Mouse (Mus musculus) forebrain, embryonic 14.5 days (tissue): Measurements from ENCODE around the gene Gm49318. TPM values are rescaled to one million over a fixed set of nuclear protein-coding genes. Genes with fewer than 3 reads are reported as not detected.

Experiments
- ATAC-seq: fragments of 200-750 bp; cut with Nextera tagmentation; 2 replicates; pipeline ENCODE4 v1.8.0; 2017; ENCODE audit warnings: mild to moderate bottlenecking, moderate library complexity
- DNase-seq: peaks from one replicate; pipeline ENCODE4 v3.0.0-alpha.2; 2015; ENCODE audit warnings: low spot score
- H3K27ac ChIP-seq: fragments of 300-500 bp; sonication (generic); 2 replicates; pipeline ENCODE4 v1.5.1; 2014; ENCODE audit warnings: low read depth, mild to moderate bottlenecking, control low read depth, low read length, moderate library complexity
- H3K27me3 ChIP-seq: fragments of 300-500 bp; sonication (generic); replicated peaks from 2 replicates; pipeline ENCODE4 v1.6.1; 2014; ENCODE audit warnings: low read length, control low read depth, mixed read lengths; ENCODE audit not compliant: control insufficient read depth, insufficient read depth
- H3K36me3 ChIP-seq: fragments of 300-500 bp; sonication (generic); 2 replicates; pipeline ENCODE4 v1.6.1; 2014; ENCODE audit warnings: low read length, control low read depth; ENCODE audit not compliant: control insufficient read depth, insufficient read depth
- H3K4me1 ChIP-seq: fragments of 300-500 bp; sonication (generic); 2 replicates; pipeline ENCODE4 v1.6.1; 2014; ENCODE audit warnings: antibody characterized with exemption, low read length, control low read depth; ENCODE audit not compliant: control insufficient read depth, insufficient read depth
- H3K4me2 ChIP-seq: fragments of 300-500 bp; sonication (generic); 2 replicates; pipeline ENCODE4 v1.6.1; 2014; ENCODE audit warnings: mild to moderate bottlenecking, control low read depth, low read length
- H3K4me3 ChIP-seq: fragments of 300-500 bp; sonication (generic); 2 replicates; pipeline ENCODE4 v1.5.1; 2014; ENCODE audit warnings: low read depth, low read length, control low read depth
- H3K9ac ChIP-seq: fragments of 300-500 bp; sonication (generic); 2 replicates; pipeline ENCODE4 v1.6.1; 2014; ENCODE audit warnings: mild to moderate bottlenecking, low read length, control low read depth, moderate library complexity
- H3K9me3 ChIP-seq: fragments of 300-500 bp; sonication (generic); replicated peaks from 2 replicates; pipeline ENCODE4 v1.6.1; 2016; ENCODE audit warnings: low read length, control low read depth, mixed read lengths; ENCODE audit not compliant: control insufficient read depth
- WGBS: fragments of 180-500 bp; shearing (Covaris S2); extraction: QIAGEN DNeasy Blood & Tissue Kit; methylation state at CpG from one replicate; pipeline ENCODE4 v1.1.7; 2014; 5-methylcytosine and 5-hydroxymethylcytosine counted together
- polyA plus RNA-seq: library from polyadenylated mRNA; unstranded; fragments of >200 nt; fragmentation: Nextera tagmentation; extraction: Ambion mirVana; gene quantifications from 2 replicates; pipeline ENCODE4 v1.2.1, GENCODE M21; 2014

The Gm49318 gene
- polyA plus RNA-seq, 1 experiment from 2014 or later, result not detected

DNA sequence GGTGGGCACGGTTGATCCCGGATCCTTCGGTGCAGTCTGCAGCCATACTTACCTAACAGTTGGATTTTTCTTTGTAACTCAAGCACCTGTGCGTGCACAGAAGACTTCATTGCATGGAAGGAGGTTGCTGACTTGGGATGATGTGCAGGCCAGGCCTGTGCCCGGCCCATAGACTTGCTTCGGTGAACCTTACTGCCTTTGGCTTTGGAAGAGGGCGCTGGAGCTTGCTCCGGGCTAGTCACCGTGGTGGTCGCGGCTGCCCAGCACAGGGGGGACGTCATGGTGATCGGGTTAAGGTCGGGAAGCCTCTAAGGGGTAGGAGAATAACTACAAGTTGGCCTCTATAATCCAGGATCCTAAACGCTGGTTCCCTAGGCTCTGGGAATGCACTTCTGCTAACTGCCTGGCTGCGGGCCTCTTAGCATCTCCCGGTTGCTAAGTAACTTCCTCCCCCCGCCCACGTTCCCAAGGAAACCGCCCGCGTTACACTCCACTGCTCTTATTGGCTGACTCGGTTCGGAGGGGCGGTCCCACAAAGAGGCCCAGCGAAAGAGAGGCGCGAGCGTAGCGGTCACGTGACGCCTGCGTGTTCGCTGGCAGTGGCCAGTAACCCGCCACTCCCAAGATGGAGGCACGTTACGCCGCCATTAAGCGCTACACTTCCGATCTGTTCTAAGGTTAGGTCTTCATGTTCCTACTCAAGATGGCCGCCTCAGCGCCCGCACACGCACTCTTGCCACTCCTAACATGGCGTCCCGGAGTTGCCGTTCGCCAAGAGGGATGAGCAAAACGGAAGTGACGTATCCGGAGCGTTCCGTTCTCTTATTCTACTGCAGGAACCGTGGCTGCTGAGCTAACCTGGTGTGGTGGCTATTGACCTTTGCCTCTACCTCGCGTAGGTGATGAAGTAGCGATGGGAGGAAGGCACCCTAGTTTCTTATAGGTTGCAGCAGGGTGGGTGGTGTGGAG is 68.6 kb downstream of the Gm49318 start, which contains the start of the genes Ccdc151 and Prkcsh:
Ccdc151 (minus strand) TSS at position 441 of the 969 bp plus-strand sequence.
Prkcsh (plus strand) TSS at position 613 of the 969 bp plus-strand sequence.
- peak within 1 kb of the TSS; percentile 66 for H3K9ac ChIP-seq
- peak within 1 kb of the TSS; percentile 65 for H3K4me2 ChIP-seq
- H3K4me3 ChIP-seq, result peak within 1 kb of the TSS; percentile 59
- H3K27me3 ChIP-seq, result no peaks in the 10 kb centered on the region
- peak; percentile 99 for ATAC-seq
- H3K27ac ChIP-seq, result peak within 1 kb of the TSS; percentile 34; the same call in 1 of the 2 replicates
- H3K4me1 ChIP-seq, result peaks cover 10% of the 10 kb centered on the region
- H3K36me3 ChIP-seq, result peaks cover 34% of the 10 kb centered on the region
- peak; percentile 100 for DNase-seq
- WGBS, result 5% methylated on average over 57 of the region's 57 CpGs
- H3K9me3 ChIP-seq, result no peaks in the 10 kb centered on the region

DNA sequence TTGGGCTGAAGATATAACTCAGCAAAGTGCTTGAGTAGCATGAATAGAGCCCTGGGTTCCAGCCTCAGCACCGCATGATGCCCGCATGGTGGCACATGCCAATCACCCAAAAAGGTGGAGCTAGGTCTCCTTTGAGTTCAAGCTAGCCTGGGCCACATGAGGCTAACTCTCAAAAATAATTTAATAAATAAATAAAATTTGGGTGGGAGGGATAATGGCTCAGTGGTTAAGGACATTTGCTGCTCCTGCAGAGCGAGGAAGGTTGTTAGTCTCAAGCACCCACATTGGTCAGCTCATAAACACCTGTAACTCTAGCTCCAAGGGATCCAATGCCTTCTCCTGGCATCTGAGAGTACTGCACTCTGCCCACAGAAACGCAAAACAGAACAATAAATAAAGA is 69.4 kb downstream of the Gm49318 start:
- Histone ChIP-seq H3K4me1 (peaks cover 10% of the 10 kb centered on the region), H3K4me2 (peak overlapping the region; percentile 53; the same call in 1 of the 2 replicates), H3K9ac (no peak overlapping the region), H3K27ac (no peak overlapping the region), H3K36me3 (peaks cover 26% of the 10 kb centered on the region), H3K4me3 (no peak overlapping the region), H3K9me3 (no peaks in the 10 kb centered on the region), H3K27me3 (no peaks in the 10 kb centered on the region)
- no peak for DNase-seq
- WGBS, result 80% methylated on average over 4 of the region's 4 CpGs
- no peak for ATAC-seq

DNA sequence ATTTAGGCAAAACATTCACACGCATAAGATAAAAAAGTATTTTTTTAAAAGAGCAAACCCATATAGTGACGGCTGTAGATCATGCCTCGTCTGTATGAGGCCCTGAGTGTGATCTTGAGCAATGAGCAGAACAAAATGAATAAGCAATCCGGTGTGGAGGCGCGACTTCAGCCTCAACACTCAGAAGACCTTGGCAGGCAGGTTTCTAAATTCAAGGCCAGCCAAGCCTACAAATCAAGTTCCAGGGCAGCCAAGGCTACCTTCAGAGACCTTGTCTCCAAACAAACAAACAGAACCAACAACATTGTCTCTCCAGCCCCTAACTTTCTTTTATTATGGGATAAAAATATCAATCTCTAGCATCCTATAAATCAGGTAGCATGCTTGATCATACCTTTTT is 70.8 kb downstream of the Gm49318 start:
- DNase-seq (no peak), ATAC-seq (no peak)
- H3K27ac ChIP-seq, result no peak overlapping the region
- no peaks in the 10 kb centered on the region for H3K9me3 ChIP-seq
- no peak overlapping the region for H3K4me2 ChIP-seq
- H3K9ac ChIP-seq, result no peak overlapping the region
- no peaks in the 10 kb centered on the region for H3K27me3 ChIP-seq
- H3K4me1 ChIP-seq, result peaks cover 10% of the 10 kb centered on the region
- H3K4me3 ChIP-seq, result no peak overlapping the region
- WGBS, result 88% methylated on average over 6 of the region's 6 CpGs
- peaks cover 13% of the 10 kb centered on the region for H3K36me3 ChIP-seq

DNA sequence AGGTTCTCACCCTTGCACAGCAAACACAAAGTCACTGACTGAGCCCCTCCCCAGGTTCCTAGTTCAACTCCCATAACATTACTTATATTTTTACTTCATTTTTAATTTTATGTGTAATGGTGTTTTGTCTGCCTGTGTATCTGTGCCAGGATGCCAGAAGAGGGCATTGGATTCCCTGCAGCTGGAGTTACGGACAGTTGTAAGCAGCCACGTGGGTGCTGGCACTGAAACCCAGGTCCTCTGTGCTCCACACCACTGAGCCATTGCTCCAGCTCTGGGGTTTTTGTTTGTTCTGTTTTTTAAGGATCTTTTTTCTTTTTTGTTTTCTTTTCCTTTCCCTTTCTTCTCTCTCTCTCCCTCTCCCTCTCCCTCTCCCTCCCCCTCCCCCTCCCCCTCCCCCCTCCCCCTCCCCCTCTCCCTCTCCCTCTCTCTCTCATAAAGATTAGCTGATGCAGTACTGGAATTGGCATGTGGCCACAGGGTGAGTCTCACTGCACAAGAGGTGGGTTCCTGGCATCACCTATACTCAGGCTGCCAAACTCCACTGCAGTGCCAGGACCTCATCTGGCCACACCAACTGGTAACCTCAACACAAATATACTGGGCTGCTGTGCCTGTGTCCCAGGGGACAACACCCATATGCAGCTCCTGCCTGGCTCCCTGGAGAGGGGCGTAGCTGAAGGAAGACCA is 74.7 kb downstream of the Gm49318 start:
- no peak for ATAC-seq
- H3K27me3 ChIP-seq, result peaks cover 5% of the 10 kb centered on the region; the same call in 1 of the 2 replicates

DNA sequence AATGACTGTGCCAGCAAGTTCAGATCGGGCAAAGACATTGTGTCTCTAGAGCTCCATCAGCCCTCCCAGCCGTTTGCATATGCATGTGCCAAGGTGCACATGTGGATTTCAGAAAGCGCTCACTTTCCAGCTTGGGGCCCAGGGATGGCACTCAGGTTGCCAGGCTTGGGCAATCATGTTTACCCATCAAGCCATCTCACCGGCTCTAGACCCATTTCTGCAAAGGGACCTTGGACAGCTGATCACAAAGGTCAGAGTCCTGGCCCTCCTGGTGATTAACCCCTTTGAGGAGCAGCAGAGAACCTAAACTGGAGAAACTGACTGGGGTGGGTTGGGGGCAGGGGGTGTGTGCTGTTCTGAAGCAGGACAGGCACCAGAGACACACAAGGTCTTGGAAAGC is 78.8 kb downstream of the Gm49318 start:
- Histone ChIP-seq H3K9ac (no peak overlapping the region), H3K27ac (no peak overlapping the region), H3K4me2 (no peak overlapping the region), H3K4me3 (no peak overlapping the region), H3K9me3 (no peaks in the 10 kb centered on the region), H3K36me3 (no peaks in the 10 kb centered on the region), H3K4me1 (peaks cover 11% of the 10 kb centered on the region), H3K27me3 (peaks cover 45% of the 10 kb centered on the region)
- no peak for DNase-seq
- ATAC-seq, result no peak
- 84% methylated on average over 4 of the region's 4 CpGs for WGBS

More for the DNA sequence above, 74.7 kb downstream of the Gm49318 start:
- Histone ChIP-seq H3K4me3 (no peak overlapping the region), H3K9ac (no peak overlapping the region), H3K9me3 (no peaks in the 10 kb centered on the region), H3K36me3 (no peaks in the 10 kb centered on the region), H3K4me2 (no peak overlapping the region), H3K27ac (no peak overlapping the region), H3K4me1 (no peaks in the 10 kb centered on the region)
- 81% methylated on average over 3 of the region's 3 CpGs for WGBS
- no peak for DNase-seq

DNA sequence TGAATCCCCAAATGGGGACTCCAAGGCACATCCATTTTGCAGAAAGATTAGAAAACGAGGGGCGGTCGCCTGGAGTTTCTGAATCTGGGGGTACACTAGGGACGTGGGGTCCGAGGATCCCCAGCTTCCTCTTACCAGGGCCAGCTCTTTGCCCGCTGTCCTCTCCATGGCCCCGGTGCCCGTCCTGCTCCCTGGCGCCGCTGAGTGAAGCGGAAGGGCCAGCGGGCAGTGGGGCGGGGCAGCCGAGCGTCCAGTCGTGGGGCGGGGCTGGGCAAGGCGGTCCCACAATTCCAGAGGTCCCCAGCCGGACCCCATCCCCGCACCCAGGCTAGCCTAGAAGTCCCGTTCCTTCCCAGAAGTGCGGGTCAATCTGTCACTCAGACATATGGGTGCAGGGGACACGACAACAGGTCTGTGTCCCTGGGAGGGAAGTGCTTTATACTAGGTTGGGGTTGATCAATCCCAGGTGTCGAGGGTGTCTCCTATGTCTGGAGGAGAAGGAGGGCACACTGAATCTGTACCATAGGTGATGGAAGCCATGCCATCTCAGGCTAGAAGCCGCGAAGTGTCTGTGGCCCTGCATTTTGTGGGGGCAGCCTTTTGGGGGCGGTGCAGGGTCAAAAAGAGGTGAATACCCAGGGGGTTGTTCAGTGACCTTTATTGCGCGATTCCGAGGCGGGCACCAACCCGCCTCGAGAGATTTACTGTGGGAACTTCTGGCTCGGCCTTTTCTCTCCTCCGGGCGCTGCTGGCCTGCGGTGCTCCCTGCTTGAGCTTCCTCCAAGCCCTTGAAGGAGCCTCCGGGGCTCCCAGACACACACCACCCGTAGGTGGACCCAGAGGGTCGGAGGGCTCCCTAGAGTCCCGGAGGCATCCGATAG is 81.6 kb downstream of the Gm49318 start, which contains the start of gene Rgl3:
Rgl3 (minus strand) TSS at position 217 of the 881 bp plus-strand sequence.
- no peak for DNase-seq
- WGBS, result under 1% methylated on average over 42 of the region's 42 CpGs

DNA sequence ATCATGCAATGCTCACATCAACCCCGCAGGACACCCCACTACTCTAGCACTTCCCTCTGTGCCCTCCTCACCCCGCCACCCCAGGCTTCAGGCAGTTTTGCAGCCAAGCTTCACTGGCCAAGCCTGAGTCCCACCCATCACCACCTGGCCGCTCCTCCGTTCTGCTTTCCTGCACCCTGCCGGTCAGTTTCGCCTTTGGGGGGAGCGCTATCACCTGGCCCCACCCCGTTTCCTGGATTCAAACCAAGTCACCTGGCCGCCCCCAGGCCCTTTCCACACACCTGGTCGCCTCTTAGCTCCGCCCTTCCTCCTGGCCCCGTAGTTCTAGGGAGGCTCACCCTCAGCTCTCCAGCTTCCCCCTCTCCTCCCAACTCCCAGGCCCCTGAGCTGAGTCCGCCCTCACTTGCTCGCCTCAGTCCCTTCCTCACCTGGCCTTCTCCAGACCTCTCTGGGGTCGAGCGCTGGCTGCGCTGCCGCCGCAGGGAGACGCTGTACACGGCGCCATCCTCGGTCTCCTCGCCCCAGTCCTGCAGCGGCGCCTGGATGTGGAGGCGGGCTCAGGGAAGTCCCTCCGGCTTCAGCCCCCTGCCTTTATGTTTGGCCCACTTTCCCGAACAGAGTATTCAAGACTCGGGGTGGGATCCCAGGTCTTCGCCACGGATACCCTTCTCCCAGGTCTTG is 82.5 kb downstream of the Gm49318 start:
- ATAC-seq, result peak; percentile 37; the same call in 1 of the 2 replicates

More for the DNA sequence above, 81.6 kb downstream of the Gm49318 start, which contains the start of gene Rgl3:
- Histone ChIP-seq H3K4me1 (peaks cover 11% of the 10 kb centered on the region), H3K9me3 (no peaks in the 10 kb centered on the region), H3K4me3 (peak within 1 kb of the TSS; percentile 24), H3K9ac (peak within 1 kb of the TSS; percentile 46), H3K4me2 (peak within 1 kb of the TSS; percentile 47), H3K27ac (no peak within 1 kb of the TSS), H3K27me3 (peaks cover 53% of the 10 kb centered on the region), H3K36me3 (no peaks in the 10 kb centered on the region)
- 0 out of 2 replicates have a peak, but pooled peaks have one; percentile 14 for ATAC-seq

More for the DNA sequence above, 82.5 kb downstream of the Gm49318 start:
- under 1% methylated on average over 32 of the region's 32 CpGs for WGBS
- Histone ChIP-seq H3K4me2 (peak overlapping the region; percentile 47), H3K27ac (no peak overlapping the region), H3K4me3 (peak overlapping the region; percentile 24), H3K4me1 (peaks cover 11% of the 10 kb centered on the region), H3K36me3 (no peaks in the 10 kb centered on the region), H3K9me3 (no peaks in the 10 kb centered on the region), H3K9ac (peak overlapping the region; percentile 46), H3K27me3 (peaks cover 53% of the 10 kb centered on the region)
- DNase-seq, result no peak
